Mouse (Mus musculus) forebrain, embryonic 14.5 days (tissue): ENCODE results near the gene Eif4g3. TPM values are rescaled to one million over a fixed set of nuclear protein-coding genes. Genes with fewer than 3 reads are reported as not detected.

Source experiments
- ATAC-seq: fragments of 200-750 bp; cut with Nextera tagmentation; 2 replicates; pipeline ENCODE4 v1.8.0; 2017; ENCODE audit warnings: mild to moderate bottlenecking, moderate library complexity
- DNase-seq: peaks from one replicate; pipeline ENCODE4 v3.0.0-alpha.2; 2015; ENCODE audit warnings: low spot score
- H3K27ac ChIP-seq: fragments of 300-500 bp; sonication (generic); 2 replicates; pipeline ENCODE4 v1.5.1; 2014; ENCODE audit warnings: low read depth, mild to moderate bottlenecking, control low read depth, low read length, moderate library complexity
- H3K27me3 ChIP-seq: fragments of 300-500 bp; sonication (generic); replicated peaks from 2 replicates; pipeline ENCODE4 v1.6.1; 2014; ENCODE audit warnings: low read length, control low read depth, mixed read lengths; ENCODE audit not compliant: control insufficient read depth, insufficient read depth
- H3K36me3 ChIP-seq: fragments of 300-500 bp; sonication (generic); 2 replicates; pipeline ENCODE4 v1.6.1; 2014; ENCODE audit warnings: low read length, control low read depth; ENCODE audit not compliant: control insufficient read depth, insufficient read depth
- H3K4me1 ChIP-seq: fragments of 300-500 bp; sonication (generic); 2 replicates; pipeline ENCODE4 v1.6.1; 2014; ENCODE audit warnings: antibody characterized with exemption, low read length, control low read depth; ENCODE audit not compliant: control insufficient read depth, insufficient read depth
- H3K4me2 ChIP-seq: fragments of 300-500 bp; sonication (generic); 2 replicates; pipeline ENCODE4 v1.6.1; 2014; ENCODE audit warnings: mild to moderate bottlenecking, control low read depth, low read length
- H3K4me3 ChIP-seq: fragments of 300-500 bp; sonication (generic); 2 replicates; pipeline ENCODE4 v1.5.1; 2014; ENCODE audit warnings: low read depth, low read length, control low read depth
- H3K9ac ChIP-seq: fragments of 300-500 bp; sonication (generic); 2 replicates; pipeline ENCODE4 v1.6.1; 2014; ENCODE audit warnings: mild to moderate bottlenecking, low read length, control low read depth, moderate library complexity
- H3K9me3 ChIP-seq: fragments of 300-500 bp; sonication (generic); replicated peaks from 2 replicates; pipeline ENCODE4 v1.6.1; 2016; ENCODE audit warnings: low read length, control low read depth, mixed read lengths; ENCODE audit not compliant: control insufficient read depth
- WGBS: fragments of 180-500 bp; shearing (Covaris S2); extraction: QIAGEN DNeasy Blood & Tissue Kit; methylation state at CpG from one replicate; pipeline ENCODE4 v1.1.7; 2014; 5-methylcytosine and 5-hydroxymethylcytosine counted together
- polyA plus RNA-seq: library from polyadenylated mRNA; unstranded; fragments of >200 nt; fragmentation: Nextera tagmentation; extraction: Ambion mirVana; gene quantifications from 2 replicates; pipeline ENCODE4 v1.2.1, GENCODE M21; 2014

The Eif4g3 gene
- polyA plus RNA-seq, 1 experiment from 2014 or later = 31.6 TPM

DNA sequence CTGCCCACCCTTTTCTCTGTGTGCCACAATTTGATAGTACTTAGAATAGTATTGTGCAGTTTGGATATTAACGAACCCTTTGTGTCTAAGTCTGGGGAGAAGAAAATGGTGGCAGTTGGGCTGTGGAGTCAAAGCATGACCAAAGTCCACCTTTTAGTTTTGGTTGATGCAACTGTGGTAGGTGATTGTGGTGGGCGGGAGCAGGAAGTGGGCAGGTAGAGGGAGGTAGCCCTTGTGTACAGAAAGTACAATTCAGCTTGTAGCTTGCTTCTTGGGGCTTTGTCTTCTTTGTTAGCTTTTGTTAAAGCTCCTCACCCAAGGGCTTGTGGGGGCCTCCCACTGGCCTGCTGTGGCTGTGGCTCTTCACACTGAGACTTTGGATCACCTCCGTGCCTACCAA lies 109.6 kb downstream of the Eif4g3 start:
- H3K4me3 ChIP-seq = no peak overlapping the region
- H3K27me3 ChIP-seq = no peaks in the 10 kb centered on the region
- no peak overlapping the region for H3K4me2 ChIP-seq
- peaks cover 77% of the 10 kb centered on the region for H3K36me3 ChIP-seq
- H3K4me1 ChIP-seq = no peaks in the 10 kb centered on the region
- no peaks in the 10 kb centered on the region for H3K9me3 ChIP-seq
- no peak overlapping the region for H3K27ac ChIP-seq
- no peak overlapping the region for H3K9ac ChIP-seq
- ATAC-seq (no peak), DNase-seq (no peak)
- WGBS = 85% methylated on average over 3 of the region's 3 CpGs

- Histone ChIP-seq H3K27me3 (no peaks in the 10 kb centered on the region), H3K4me1 (no peaks in the 10 kb centered on the region), H3K4me3 (no peak overlapping the region), H3K9me3 (no peaks in the 10 kb centered on the region), H3K9ac (no peak overlapping the region), H3K36me3 (peaks cover 84% of the 10 kb centered on the region), H3K27ac (no peak overlapping the region), H3K4me2 (no peak overlapping the region)
- no peak for ATAC-seq
- WGBS = 96% methylated on average over 3 of the region's 3 CpGs
- DNase-seq = no peak
Observed at GRCm38 (mm10) chr4:138104967-138105366, 112.1 kb downstream of the Eif4g3 start.

GRCm38 (mm10) chr4:138107441-138108409 lies 114.9 kb downstream of the Eif4g3 start:
- Histone ChIP-seq H3K27me3 (no peaks in the 10 kb centered on the region), H3K27ac (no peak overlapping the region), H3K4me3 (no peak overlapping the region), H3K9me3 (no peaks in the 10 kb centered on the region), H3K4me2 (no peak overlapping the region), H3K4me1 (no peaks in the 10 kb centered on the region), H3K9ac (no peak overlapping the region), H3K36me3 (peaks cover 76% of the 10 kb centered on the region)
- DNase-seq (peak; percentile 89), ATAC-seq (peak; percentile 58; the same call in 1 of the 2 replicates)
- 89% methylated on average over 7 of the region's 7 CpGs for WGBS

- peaks cover 71% of the 10 kb centered on the region for H3K36me3 ChIP-seq
- WGBS = 91% methylated on average over 2 of the region's 2 CpGs
- no peak for DNase-seq
- H3K4me3 ChIP-seq = no peak overlapping the region
- ATAC-seq = no peak
- H3K27me3 ChIP-seq = no peaks in the 10 kb centered on the region
- H3K4me2 ChIP-seq = no peak overlapping the region
- no peak overlapping the region for H3K9ac ChIP-seq
- H3K4me1 ChIP-seq = no peaks in the 10 kb centered on the region
- no peaks in the 10 kb centered on the region for H3K9me3 ChIP-seq
- no peak overlapping the region for H3K27ac ChIP-seq
Observed at GRCm38 (mm10) chr4:138108541-138108940, 115.7 kb downstream of the Eif4g3 start.

- Histone ChIP-seq H3K4me1 (no peaks in the 10 kb centered on the region), H3K4me3 (no peak overlapping the region), H3K36me3 (peaks cover 70% of the 10 kb centered on the region), H3K4me2 (no peak overlapping the region), H3K9me3 (no peaks in the 10 kb centered on the region), H3K27ac (no peak overlapping the region), H3K9ac (no peak overlapping the region), H3K27me3 (no peaks in the 10 kb centered on the region)
- ATAC-seq (no peak), DNase-seq (no peak)
- 64% methylated on average over 3 of the region's 3 CpGs for WGBS
Observed at GRCm38 (mm10) chr4:138109332-138109731, 116.5 kb downstream of the Eif4g3 start.

DNA sequence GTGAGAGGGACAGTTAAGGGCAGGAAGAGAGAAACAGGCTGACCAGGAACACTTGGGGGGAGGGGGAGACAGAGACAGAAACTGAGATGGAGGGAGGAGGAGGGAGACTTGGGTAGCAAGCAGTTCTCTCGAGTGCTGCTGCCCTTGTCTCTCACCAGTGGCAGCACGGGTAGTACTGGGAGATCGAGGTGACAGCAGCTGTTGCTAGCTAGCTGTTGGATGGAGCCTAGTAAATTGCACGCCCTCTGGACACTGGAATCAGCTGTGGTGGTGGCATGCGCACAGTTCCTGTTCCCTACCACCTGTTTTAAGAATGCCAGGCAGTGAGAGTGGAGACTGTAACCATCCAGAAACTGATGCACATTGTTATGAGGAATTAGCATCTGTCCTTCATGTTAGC lies 119.0 kb downstream of the Eif4g3 start:
- 86% methylated on average over 5 of the region's 5 CpGs for WGBS

GRCm38 (mm10) chr4:138119740-138120139 lies 126.9 kb downstream of the Eif4g3 start:
- Histone ChIP-seq H3K9me3 (no peaks in the 10 kb centered on the region), H3K9ac (no peak overlapping the region), H3K4me2 (no peak overlapping the region), H3K4me1 (no peaks in the 10 kb centered on the region), H3K36me3 (peaks cover 45% of the 10 kb centered on the region), H3K27ac (no peak overlapping the region), H3K4me3 (no peak overlapping the region), H3K27me3 (no peaks in the 10 kb centered on the region)
- DNase-seq (peak; percentile 67), ATAC-seq (no peak)
- whole genome bisulfite sequencing = 61% methylated on average over 10 of the region's 10 CpGs

More for the DNA sequence above, 119.0 kb downstream of the Eif4g3 start:
- H3K27ac ChIP-seq = no peak overlapping the region
- H3K36me3 ChIP-seq = peaks cover 53% of the 10 kb centered on the region
- DNase-seq (no peak), ATAC-seq (no peak)
- no peaks in the 10 kb centered on the region for H3K9me3 ChIP-seq
- H3K4me1 ChIP-seq = no peaks in the 10 kb centered on the region
- H3K4me3 ChIP-seq = no peak overlapping the region
- H3K27me3 ChIP-seq = no peaks in the 10 kb centered on the region
- no peak overlapping the region for H3K9ac ChIP-seq
- H3K4me2 ChIP-seq = no peak overlapping the region

- Histone ChIP-seq H3K4me3 (no peak overlapping the region), H3K27me3 (no peaks in the 10 kb centered on the region), H3K9me3 (no peaks in the 10 kb centered on the region), H3K36me3 (peaks cover 58% of the 10 kb centered on the region), H3K9ac (no peak overlapping the region), H3K4me1 (no peaks in the 10 kb centered on the region), H3K27ac (no peak overlapping the region), H3K4me2 (no peak overlapping the region)
- DNase-seq (peak; percentile 52), ATAC-seq (no peak)
- WGBS = 70% methylated on average over 7 of the region's 7 CpGs
Observed at GRCm38 (mm10) chr4:138124046-138124445, 131.2 kb downstream of the Eif4g3 start.

DNA sequence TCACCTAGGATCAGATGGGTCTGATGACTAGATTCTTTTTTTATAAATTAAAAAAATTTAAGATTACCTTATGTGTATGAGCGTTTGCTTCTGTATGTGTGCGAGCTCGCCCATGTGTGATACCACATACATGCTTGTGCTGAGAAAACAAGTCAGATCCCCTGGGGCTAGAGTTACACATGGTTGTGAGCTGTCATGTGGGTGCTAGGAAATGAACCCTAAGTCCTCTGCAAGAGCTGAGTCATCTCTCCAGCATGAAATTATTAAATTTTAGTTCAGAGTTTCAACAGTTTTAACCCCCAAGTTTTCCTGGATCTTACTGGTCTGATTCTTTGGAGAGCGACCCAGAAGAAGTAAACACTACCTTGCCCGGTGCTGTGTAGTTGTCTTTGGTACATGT lies 134.5 kb downstream of the Eif4g3 start:
- H3K27me3 ChIP-seq = no peaks in the 10 kb centered on the region
- no peak overlapping the region for H3K4me2 ChIP-seq
- H3K27ac ChIP-seq = no peak overlapping the region
- ATAC-seq (no peak), DNase-seq (no peak)
- no peaks in the 10 kb centered on the region for H3K9me3 ChIP-seq
- WGBS = 95% methylated on average over 5 of the region's 5 CpGs
- H3K4me3 ChIP-seq = no peak overlapping the region
- H3K4me1 ChIP-seq = no peaks in the 10 kb centered on the region
- peaks cover 55% of the 10 kb centered on the region for H3K36me3 ChIP-seq
- H3K9ac ChIP-seq = no peak overlapping the region
